Mouse (Mus musculus) stomach, postnatal 0 days (tissue): ENCODE measurements around the gene Rpl11. TPM values are rescaled to one million over a fixed set of nuclear protein-coding genes. Genes with fewer than 3 reads are reported as not detected.
A peak's percentile ranks its signal among the peaks of the same experiment; 100 is the strongest.

Source experiments
- ATAC-seq: fragments of 200-750 bp; cut with Nextera tagmentation; 2 replicates; pipeline ENCODE4 v1.8.0; 2017; ENCODE audit not compliant: low FRiP score, low TSS enrichment
- DNase-seq: peaks from one replicate; pipeline ENCODE4 v3.0.0-alpha.2; 2016; ENCODE audit warnings: low spot score
- H3K27ac ChIP-seq: fragments of 300-500 bp; sonication (generic); replicated peaks from 2 replicates; pipeline ENCODE4 v1.5.1; 2014; ENCODE audit warnings: mild to moderate bottlenecking, control low read depth
- H3K27me3 ChIP-seq: fragments of 300-500 bp; sonication (generic); 2 replicates; pipeline ENCODE4 v1.6.1; 2014; ENCODE audit warnings: low read length; ENCODE audit not compliant: control insufficient read depth, insufficient read depth
- H3K36me3 ChIP-seq: fragments of 300-500 bp; sonication (generic); 2 replicates; pipeline ENCODE4 v1.6.1; 2014; ENCODE audit warnings: low read length, mixed read lengths; ENCODE audit not compliant: control insufficient read depth, insufficient read depth
- H3K4me1 ChIP-seq: fragments of 300-500 bp; sonication (generic); replicated peaks from 2 replicates; pipeline ENCODE4 v1.6.1; 2014; ENCODE audit warnings: antibody characterized with exemption; ENCODE audit not compliant: control insufficient read depth, insufficient read depth
- H3K4me2 ChIP-seq: fragments of 300-500 bp; sonication (generic); replicated peaks from 2 replicates; pipeline ENCODE4 v1.6.1; 2014; ENCODE audit warnings: low read depth, mild to moderate bottlenecking, control low read depth, moderate library complexity
- H3K4me3 ChIP-seq: fragments of 300-500 bp; sonication (generic); 2 replicates; pipeline ENCODE4 v1.5.1; 2014; ENCODE audit warnings: low read depth, low read length, control low read depth
- H3K9ac ChIP-seq: fragments of 300-500 bp; sonication (generic); 2 replicates; pipeline ENCODE4 v1.6.1; 2014; ENCODE audit warnings: mild to moderate bottlenecking, low read length, control low read depth, mixed read lengths
- H3K9me3 ChIP-seq: fragments of 300-500 bp; sonication (generic); 2 replicates; pipeline ENCODE4 v1.6.1; 2016; ENCODE audit warnings: low read length; ENCODE audit not compliant: control insufficient read depth
- CTCF ChIP-seq: IDR thresholded peaks from 2 replicates; pipeline ENCODE4 v1.5.1; 2016; ENCODE audit warnings: antibody characterized with exemption, low read depth, mild to moderate bottlenecking, moderate library complexity
- EP300 ChIP-seq: optimal IDR thresholded peaks from 2 replicates; pipeline ENCODE3; 2016; ENCODE audit warnings: antibody characterized with exemption
- WGBS: fragments of 180-500 bp; shearing (Covaris S2); extraction: QIAGEN DNeasy Blood & Tissue Kit; methylation state at CpG from one replicate; pipeline ENCODE4 v1.1.7; 2014; 5-methylcytosine and 5-hydroxymethylcytosine counted together
- polyA plus RNA-seq: library from polyadenylated mRNA; unstranded; fragments of >200 nt; fragmentation: Nextera tagmentation; extraction: Ambion mirVana; gene quantifications from 2 replicates; pipeline ENCODE4 v1.2.1, GENCODE M21; 2015

The Rpl11 gene
- polyA plus RNA-seq, 1 experiment from 2014 or later, result 402 TPM

- no peaks in the 10 kb centered on the region for H3K36me3 ChIP-seq
- ATAC-seq (no peak), DNase-seq (no peak)
- 73% methylated on average over 1 of the region's 1 CpGs for WGBS
- no peak overlapping the region for H3K4me3 ChIP-seq
- no peak overlapping the region for H3K4me2 ChIP-seq
- no peak overlapping the region for H3K9ac ChIP-seq
- H3K9me3 ChIP-seq, result no peaks in the 10 kb centered on the region
- no peak for TF ChIP-seq EP300
- no peak for TF ChIP-seq CTCF
- no peaks in the 10 kb centered on the region for H3K4me1 ChIP-seq
- no peaks in the 10 kb centered on the region for H3K27me3 ChIP-seq
- H3K27ac ChIP-seq, result no peak overlapping the region
Measured at GRCm38 (mm10) chr4:136033231-136033630, 20.0 kb downstream of the Rpl11 start.

- Histone ChIP-seq H3K27me3 (no peaks in the 10 kb centered on the region), H3K27ac (peak overlapping the region; percentile 61), H3K4me3 (no peak overlapping the region), H3K4me1 (no peaks in the 10 kb centered on the region), H3K36me3 (no peaks in the 10 kb centered on the region), H3K4me2 (0 out of 2 replicates have a peak overlapping the region, but pooled peaks have one; percentile 11), H3K9me3 (no peaks in the 10 kb centered on the region), H3K9ac (peak overlapping the region; percentile 35)
- DNase-seq (peak; percentile 57), ATAC-seq (peak; percentile 88)
- 12% methylated on average over 8 of the region's 8 CpGs for WGBS
- TF ChIP-seq EP300 (no peak), CTCF (no peak)
Measured at GRCm38 (mm10) chr4:136030968-136031909, 22.0 kb downstream of the Rpl11 start.

GRCm38 (mm10) chr4:136028689-136029088 is 24.5 kb downstream of the Rpl11 start:
- no peak for ATAC-seq
- WGBS, result 73% methylated on average over 5 of the region's 5 CpGs
- TF ChIP-seq EP300 (no peak), CTCF (no peak)

GRCm38 (mm10) chr4:136028132-136028564 is 25.1 kb downstream of the Rpl11 start:
- DNase-seq, result no peak
- TF ChIP-seq CTCF (no peak), EP300 (no peak)
- WGBS, result 85% methylated on average over 19 of the region's 19 CpGs
- Histone ChIP-seq H3K4me3 (no peak overlapping the region), H3K9me3 (no peaks in the 10 kb centered on the region), H3K9ac (no peak overlapping the region), H3K27me3 (no peaks in the 10 kb centered on the region), H3K36me3 (no peaks in the 10 kb centered on the region), H3K27ac (no peak overlapping the region), H3K4me1 (no peaks in the 10 kb centered on the region), H3K4me2 (no peak overlapping the region)
- no peak for ATAC-seq

More at GRCm38 (mm10) chr4:136028689-136029088, 24.5 kb downstream of the Rpl11 start:
- Histone ChIP-seq H3K27me3 (no peaks in the 10 kb centered on the region), H3K36me3 (no peaks in the 10 kb centered on the region), H3K9ac (0 out of 2 replicates have a peak overlapping the region, but pooled peaks have one; percentile 8), H3K4me2 (no peak overlapping the region), H3K4me1 (no peaks in the 10 kb centered on the region), H3K9me3 (no peaks in the 10 kb centered on the region), H3K4me3 (no peak overlapping the region), H3K27ac (no peak overlapping the region)
- DNase-seq, result no peak

- H3K9me3 ChIP-seq, result no peaks in the 10 kb centered on the region
- H3K9ac ChIP-seq, result no peak overlapping the region
- no peaks in the 10 kb centered on the region for H3K27me3 ChIP-seq
- 68% methylated on average over 8 of the region's 8 CpGs for WGBS
- H3K4me2 ChIP-seq, result no peak overlapping the region
- TF ChIP-seq CTCF, result no peak
- no peak for TF ChIP-seq EP300
- H3K36me3 ChIP-seq, result no peaks in the 10 kb centered on the region
- no peak overlapping the region for H3K4me3 ChIP-seq
- no peak for ATAC-seq
- DNase-seq, result no peak
- no peaks in the 10 kb centered on the region for H3K4me1 ChIP-seq
- H3K27ac ChIP-seq, result no peak overlapping the region
Measured at GRCm38 (mm10) chr4:136027416-136028131, 25.7 kb downstream of the Rpl11 start.

GRCm38 (mm10) chr4:136025350-136025749 is 27.9 kb downstream of the Rpl11 start:
- Histone ChIP-seq H3K9me3 (no peaks in the 10 kb centered on the region), H3K4me3 (no peak overlapping the region), H3K4me1 (no peaks in the 10 kb centered on the region), H3K4me2 (no peak overlapping the region), H3K36me3 (no peaks in the 10 kb centered on the region), H3K9ac (no peak overlapping the region), H3K27me3 (no peaks in the 10 kb centered on the region), H3K27ac (no peak overlapping the region)
- 66% methylated on average over 1 of the region's 1 CpGs for WGBS
- ATAC-seq (no peak), DNase-seq (no peak)
- no peak for TF ChIP-seq EP300
- no peak for TF ChIP-seq CTCF
